Mouse (Mus musculus): ENCODE data around the gene Ddx19b.
A peak's percentile ranks its signal among the peaks of the same experiment; 100 is the strongest.
"Not testable (repeated sequence)": the region's sequence is repeated elsewhere in the genome, so short reads cannot be mapped to it uniquely, and the experiment has no call there.

The Ddx19b gene

GRCm38 (mm10) chr8:111034276-111034675 lies 2.7 kb upstream of the Ddx19b start:
- no peak for DNase-seq (ENCODE audit: low read depth, low spot score)

GRCm38 (mm10) chr8:111033482-111034215 lies 2.1 kb upstream of the Ddx19b start:
- DNase-seq (ENCODE audit: low read depth, low spot score) = peak; percentile 100

- no peak for DNase-seq (ENCODE audit: low read depth, low spot score)
Measured at GRCm38 (mm10) chr8:111032916-111033315, 1.4 kb upstream of the Ddx19b start, which contains the start of gene Aars. Aars (plus strand) TSS chr8:111033144.

- no peak for DNase-seq (ENCODE audit: low read depth, low spot score)
Measured at GRCm38 (mm10) chr8:111030045-111030444, 1.5 kb downstream of the Ddx19b start.

GRCm38 (mm10) chr8:111029589-111029988 lies 2.0 kb downstream of the Ddx19b start:
- no peak for DNase-seq (ENCODE audit: low read depth, low spot score)

GRCm38 (mm10) chr8:111027391-111027937 lies 4.1 kb downstream of the Ddx19b start:
- DNase-seq (ENCODE audit: low read depth, low spot score) = peak; percentile 89

GRCm38 (mm10) chr8:111026609-111027008 lies 4.9 kb downstream of the Ddx19b start:
- not testable (repeated sequence) for DNase-seq (ENCODE audit: low read depth, low spot score)

GRCm38 (mm10) chr8:111010230-111010991 lies 21.1 kb downstream of the Ddx19b start:
- DNase-seq (ENCODE audit: low read depth, low spot score) = not testable (repeated sequence)

GRCm38 (mm10) chr8:110997547-110998531 lies 33.7 kb downstream of the Ddx19b start, which contains the start of gene Ddx19a:
Ddx19a (minus strand) TSS chr8:110997800.
- DNase-seq (ENCODE audit: low read depth, low spot score) = peak; percentile 88

GRCm38 (mm10) chr8:110996641-110997430 lies 34.7 kb downstream of the Ddx19b start:
- no peak for DNase-seq (ENCODE audit: low read depth, low spot score)

GRCm38 (mm10) chr8:110990017-110990416 lies 41.5 kb downstream of the Ddx19b start:
- no peak for DNase-seq (ENCODE audit: low read depth, low spot score)

- DNase-seq (ENCODE audit: low read depth, low spot score) = no peak
Measured at GRCm38 (mm10) chr8:110987805-110988744, 43.5 kb downstream of the Ddx19b start.

GRCm38 (mm10) chr8:110981304-110981703 lies 50.2 kb downstream of the Ddx19b start:
- DNase-seq (ENCODE audit: low read depth, low spot score) = no peak

GRCm38 (mm10) chr8:110977987-110978386 lies 53.6 kb downstream of the Ddx19b start:
- not testable (repeated sequence) for DNase-seq (ENCODE audit: low read depth, low spot score)

- not testable (repeated sequence) for DNase-seq (ENCODE audit: low read depth, low spot score)
Measured at GRCm38 (mm10) chr8:110976532-110976931, 55.0 kb downstream of the Ddx19b start.

GRCm38 (mm10) chr8:110969910-110970770 lies 61.4 kb downstream of the Ddx19b start:
- peak; percentile 95 for DNase-seq (ENCODE audit: low read depth, low spot score)

GRCm38 (mm10) chr8:110967326-110967725 lies 64.2 kb downstream of the Ddx19b start:
- DNase-seq (ENCODE audit: low read depth, low spot score) = no peak

- DNase-seq (ENCODE audit: low read depth, low spot score) = no peak
Measured at GRCm38 (mm10) chr8:110966586-110966985, 65.0 kb downstream of the Ddx19b start.
